Mouse (Mus musculus) hindbrain, postnatal 0 days (tissue): ENCODE measurements around the gene Vil1. TPM values are rescaled to one million over a fixed set of nuclear protein-coding genes. Genes with fewer than 3 reads are reported as not detected.
"Not testable (repeated sequence)": the region's sequence is repeated elsewhere in the genome, so short reads cannot be mapped to it uniquely, and the experiment has no call there.

Experiments used
- ATAC-seq: fragments of 200-750 bp; cut with Nextera tagmentation; 2 replicates; pipeline ENCODE4 v1.8.0; 2017; ENCODE audit warnings: mild to moderate bottlenecking, moderate TSS enrichment, moderate library complexity
- DNase-seq: peaks from one replicate; pipeline ENCODE4 v3.0.0-alpha.2; 2015; ENCODE audit warnings: low spot score
- H3K27ac ChIP-seq: fragments of 300-500 bp; sonication (generic); 2 replicates; pipeline ENCODE4 v1.5.1; 2014; ENCODE audit warnings: mild to moderate bottlenecking
- H3K27me3 ChIP-seq: fragments of 300-500 bp; sonication (generic); 2 replicates; pipeline ENCODE4 v1.6.1; 2014; ENCODE audit warnings: low read length, mixed read lengths; ENCODE audit not compliant: insufficient read depth
- H3K36me3 ChIP-seq: fragments of 300-500 bp; sonication (generic); 2 replicates; pipeline ENCODE4 v1.6.1; 2014; ENCODE audit warnings: low read length, mixed read lengths; ENCODE audit not compliant: insufficient read depth
- H3K4me1 ChIP-seq: fragments of 300-500 bp; sonication (generic); 2 replicates; pipeline ENCODE4 v1.6.1; 2014; ENCODE audit warnings: antibody characterized with exemption, low read length, mixed read lengths; ENCODE audit not compliant: insufficient read depth
- H3K4me2 ChIP-seq: fragments of 300-500 bp; sonication (generic); 2 replicates; pipeline ENCODE4 v1.6.1; 2014; ENCODE audit warnings: low read depth, mild to moderate bottlenecking, low read length, moderate library complexity, mixed read lengths
- H3K4me3 ChIP-seq: fragments of 300-500 bp; sonication (generic); 2 replicates; pipeline ENCODE4 v1.5.1; 2014; ENCODE audit warnings: low read length
- H3K9ac ChIP-seq: fragments of 300-500 bp; sonication (generic); replicated peaks from 2 replicates; pipeline ENCODE4 v1.6.1; 2014; ENCODE audit warnings: mild to moderate bottlenecking, low read length, moderate library complexity, mixed read lengths
- H3K9me3 ChIP-seq: fragments of 300-500 bp; sonication (generic); 2 replicates; pipeline ENCODE4 v1.6.1; 2016; ENCODE audit warnings: low read length, mixed read lengths
- CTCF ChIP-seq: IDR thresholded peaks from 2 replicates; pipeline ENCODE4 v1.5.1; 2016; ENCODE audit warnings: antibody characterized with exemption, control low read depth, low read depth
- WGBS: fragments of 180-500 bp; shearing (Covaris S2); extraction: QIAGEN DNeasy Blood & Tissue Kit; methylation state at CpG from one replicate; pipeline ENCODE4 v1.1.7; 2014; 5-methylcytosine and 5-hydroxymethylcytosine counted together
- polyA plus RNA-seq: library from polyadenylated mRNA; unstranded; fragments of >200 nt; fragmentation: Nextera tagmentation; extraction: Ambion mirVana; gene quantifications from 2 replicates; pipeline ENCODE4 v1.2.1, GENCODE M21; 2015
- total RNA-seq: library from RNA; depleted of rRNA; stranded (reverse); fragments of >200 nt; gene quantifications from 2 replicates; pipeline ENCODE4 v1.2.3, GENCODE M21; 2014

The Vil1 gene
- total and polyA plus RNA-seq, 2 experiments from 2014 or later = 0.14 to 0.26 TPM

GRCm38 (mm10) chr1:74394858-74395257 is 14.3 kb upstream of the Vil1 start:
- 86% methylated on average over 15 of the region's 15 CpGs for whole genome bisulfite sequencing
- Histone ChIP-seq H3K27ac (no peak overlapping the region), H3K9ac (no peak overlapping the region), H3K4me1 (peaks cover 4% of the 10 kb centered on the region; the same call in 1 of the 2 replicates), H3K36me3 (peaks cover 6% of the 10 kb centered on the region; the same call in 1 of the 2 replicates), H3K9me3 (no peaks in the 10 kb centered on the region), H3K27me3 (no peaks in the 10 kb centered on the region), H3K4me2 (no peak overlapping the region), H3K4me3 (no peak overlapping the region)
- DNase-seq = no peak
- ATAC-seq = no peak
- TF ChIP-seq CTCF = no peak

- H3K4me3 ChIP-seq = no peak overlapping the region
Observed at GRCm38 (mm10) chr1:74395290-74395689, 13.9 kb upstream of the Vil1 start.

GRCm38 (mm10) chr1:74396456-74397222 is 12.5 kb upstream of the Vil1 start:
- not testable (repeated sequence) for H3K4me1 ChIP-seq, H3K9me3 ChIP-seq, ATAC-seq, DNase-seq, H3K9ac ChIP-seq, H3K36me3 ChIP-seq, H3K27me3 ChIP-seq
- Histone ChIP-seq H3K4me3 (peak overlapping the region; percentile 42), H3K27ac (peak overlapping the region; percentile 26; the same call in 1 of the 2 replicates), H3K4me2 (peak overlapping the region; percentile 86)
- 10% methylated on average over 11 of the region's 12 CpGs for WGBS

More at GRCm38 (mm10) chr1:74395290-74395689, 13.9 kb upstream of the Vil1 start:
- no peak overlapping the region for H3K9ac ChIP-seq
- H3K27me3 ChIP-seq = no peaks in the 10 kb centered on the region
- DNase-seq (no peak), ATAC-seq (no peak)
- no peaks in the 10 kb centered on the region for H3K9me3 ChIP-seq
- H3K4me1 ChIP-seq = peaks cover 4% of the 10 kb centered on the region; the same call in 1 of the 2 replicates
- no peak overlapping the region for H3K4me2 ChIP-seq
- 87% methylated on average over 12 of the region's 13 CpGs for WGBS
- TF ChIP-seq CTCF = no peak
- H3K27ac ChIP-seq = no peak overlapping the region
- peaks cover 6% of the 10 kb centered on the region; the same call in 1 of the 2 replicates for H3K36me3 ChIP-seq

DNA sequence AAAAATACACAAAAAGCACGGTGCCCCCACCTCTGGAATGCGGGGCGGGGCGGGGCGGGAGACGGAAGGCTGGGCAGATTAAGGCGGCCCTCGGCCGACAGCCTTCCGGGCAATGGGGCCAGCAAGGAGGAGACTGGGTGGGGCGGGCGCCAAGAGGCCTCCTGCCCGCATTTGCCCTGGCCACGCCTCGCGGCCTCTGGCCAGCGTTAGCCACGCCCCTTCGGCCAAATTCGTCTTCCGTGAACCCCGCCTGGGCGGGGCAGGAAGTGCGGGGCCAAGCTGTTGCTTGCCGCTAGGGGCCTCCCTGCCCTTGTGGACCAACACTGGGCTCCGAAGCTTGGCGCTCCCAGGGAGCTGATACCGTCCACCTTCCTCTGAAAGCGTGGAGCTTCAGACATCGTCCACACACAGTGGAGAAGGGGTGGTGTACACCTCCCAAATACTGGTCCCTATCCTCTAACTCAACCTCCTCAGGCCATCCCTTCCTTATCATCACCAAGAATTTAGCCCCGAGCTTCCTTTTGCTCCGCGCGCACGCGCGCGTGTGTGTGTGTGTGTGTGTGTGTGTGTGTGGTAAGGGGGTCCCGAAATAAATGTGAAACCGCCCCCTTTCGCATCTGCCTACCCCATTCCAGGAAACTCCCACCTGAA is 11.8 kb upstream of the Vil1 start:
- no peaks in the 10 kb centered on the region for H3K9me3 ChIP-seq
- H3K27ac ChIP-seq = peak overlapping the region; percentile 54; the same call in 1 of the 2 replicates
- H3K27me3 ChIP-seq = no peaks in the 10 kb centered on the region
- H3K4me2 ChIP-seq = peak overlapping the region; percentile 86
- peak overlapping the region; percentile 46 for H3K9ac ChIP-seq
- DNase-seq (peak; percentile 95), ATAC-seq (peak; percentile 91)
- 0 out of 2 replicates have a peak, but pooled peaks cover 2% of the 10 kb centered on the region for H3K4me1 ChIP-seq
- peaks cover 6% of the 10 kb centered on the region; the same call in 1 of the 2 replicates for H3K36me3 ChIP-seq
- peak overlapping the region; percentile 42 for H3K4me3 ChIP-seq
- peak; percentile 85 for TF ChIP-seq CTCF
- WGBS = under 1% methylated on average over 41 of the region's 41 CpGs

DNA sequence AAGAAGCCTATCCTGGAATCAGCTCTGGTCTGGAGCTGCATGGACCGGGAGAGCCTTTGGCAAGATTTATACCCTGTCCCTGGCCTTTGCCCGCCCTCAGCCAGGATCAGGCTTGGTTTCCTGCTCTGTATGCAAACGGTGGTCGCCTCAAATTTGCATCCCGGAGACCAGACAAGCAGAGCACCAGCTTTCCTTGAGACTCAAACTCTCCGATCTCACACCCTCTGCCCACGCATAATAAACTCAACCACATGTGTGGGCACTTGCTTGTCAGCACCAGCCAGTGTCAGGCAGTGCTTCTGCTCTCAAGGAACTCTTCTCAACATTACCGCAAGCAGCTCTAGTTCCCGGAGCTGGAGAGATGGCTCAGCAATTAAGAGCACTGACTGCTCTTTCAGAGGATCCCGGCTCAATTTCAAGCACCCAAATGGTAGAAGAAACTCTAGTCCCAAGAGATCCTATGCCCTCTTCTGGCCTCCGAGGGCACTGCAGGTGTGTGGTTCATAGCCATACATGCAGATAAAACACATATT is 11.2 kb upstream of the Vil1 start:
- Histone ChIP-seq H3K4me1 (no peaks in the 10 kb centered on the region), H3K9me3 (no peaks in the 10 kb centered on the region), H3K27ac (peak overlapping the region; percentile 54; the same call in 1 of the 2 replicates), H3K27me3 (no peaks in the 10 kb centered on the region), H3K36me3 (peaks cover 6% of the 10 kb centered on the region; the same call in 1 of the 2 replicates), H3K4me3 (peak overlapping the region; percentile 42), H3K4me2 (peak overlapping the region; percentile 86), H3K9ac (peak overlapping the region; percentile 46)
- DNase-seq (peak; percentile 70), ATAC-seq (peak; percentile 38)
- WGBS = 3% methylated on average over 11 of the region's 11 CpGs
- peak; percentile 71 for TF ChIP-seq CTCF

DNA sequence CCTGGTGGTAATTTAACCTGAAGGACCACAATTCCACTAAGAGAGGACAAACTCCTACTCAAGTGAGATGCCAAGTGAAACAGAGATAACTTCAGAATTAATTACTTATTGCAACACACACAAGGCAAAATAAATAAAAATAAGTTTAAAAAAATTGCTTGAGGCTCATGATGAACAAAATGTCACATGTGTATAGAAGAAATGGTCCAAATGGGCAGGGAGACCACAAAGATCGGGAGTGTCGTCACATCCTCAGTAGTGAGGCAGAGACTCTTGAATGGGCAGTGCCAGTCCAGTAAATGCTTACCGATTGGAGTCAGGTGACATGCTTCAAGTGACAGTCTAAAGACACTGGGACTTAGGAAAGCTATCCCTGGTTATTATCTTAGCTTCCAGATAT is 8.6 kb upstream of the Vil1 start:
- Histone ChIP-seq H3K27me3 (no peaks in the 10 kb centered on the region), H3K9ac (no peak overlapping the region), H3K36me3 (no peaks in the 10 kb centered on the region), H3K4me2 (no peak overlapping the region), H3K4me3 (no peak overlapping the region), H3K4me1 (no peaks in the 10 kb centered on the region), H3K27ac (no peak overlapping the region), H3K9me3 (no peaks in the 10 kb centered on the region)
- no peak for ATAC-seq
- 87% methylated on average over 3 of the region's 3 CpGs for WGBS
- TF ChIP-seq CTCF = no peak
- DNase-seq = no peak
